Comparison of ENCODE assay signal across 9 mouse cellular contexts in genomic region chr17:33953310-33953709, GRCm38 (mm10). TPM values are rescaled to one million over a fixed set of nuclear protein-coding genes. Genes with fewer than 3 reads are reported as not detected.
DNase-seq lines count a peak whose midpoint lies in the region; ATAC-seq and TF ChIP-seq lines count a peak whose summit lies in the region.
"Had no signal": no experiment of that assay in that cellular context is flagged by ENCODE, and none has a peak within 500 bp of the region (broad histone marks: within the 10 kb centered on the region; RNA-seq: fewer than 3 reads in every experiment).

No protein-coding gene starts in this region.

- no peaks in the 10 kb centered on the region for H3K27me3 ChIP-seq in heart, embryonic 15.5 days
- H3K27me3 ChIP-seq in heart, adult 2 months (ENCODE audit: control insufficient read depth, insufficient read depth, low read length): no peaks in the 10 kb centered on the region
- H3K27me3 ChIP-seq in CH12.LX (replicated peaks): no peaks in the 10 kb centered on the region
- H3K27me3 ChIP-seq in embryonic facial prominence, embryonic 14.5 days (replicated peaks; ENCODE audit: control insufficient read depth, insufficient read depth, low read length): no peaks in the 10 kb centered on the region
- no peaks in the 10 kb centered on the region for H3K27me3 ChIP-seq in limb, embryonic 13.5 days
- H3K27me3 ChIP-seq: midbrain, embryonic 12.5 days had no signal

- in situ Hi-C loops in CH12.LX (cut with MboI; ENCODE audit: low pct_ligation_motif_present, low pct_unique_long_range_greater_than_20kb, low sequenced_read_pairs): no loop called here

- no peak for TF ChIP-seq RAD21 in CH12.LX (IDR thresholded peaks at IDR 0.05; ENCODE audit: low read depth, low read length)

- H3K79me2 ChIP-seq in heart, adult 2 months (replicated peaks; ENCODE audit: control insufficient read depth, insufficient read depth, low read length): no peaks in the 10 kb centered on the region
- H3K79me2 ChIP-seq in CH12.LX (replicated peaks; ENCODE audit: control insufficient read depth, extremely low read depth, insufficient read depth, poor library complexity, severe bottlenecking): peaks cover 29% of the 10 kb centered on the region

- H3K36me3 ChIP-seq in heart, embryonic 15.5 days: peaks cover 25% of the 10 kb centered on the region
- H3K36me3 ChIP-seq in heart, adult 2 months (ENCODE audit: control insufficient read depth, insufficient read depth, low read length): peaks cover 3% of the 10 kb centered on the region; the same call in 1 of the 2 replicates
- peaks cover 56 to 67% of the 10 kb centered on the region in 2 experiments for H3K36me3 ChIP-seq in CH12.LX (replicated peaks in 1 of 2; ENCODE audit: control insufficient read depth in 1 of 2, insufficient read depth in 1 of 2, low read length in 1 of 2)
- peaks cover 52% of the 10 kb centered on the region for H3K36me3 ChIP-seq in embryonic facial prominence, embryonic 14.5 days (ENCODE audit: control insufficient read depth, insufficient read depth, low read length)
- H3K36me3 ChIP-seq in limb, embryonic 13.5 days: peaks cover 57% of the 10 kb centered on the region

- H3K27ac ChIP-seq in heart, embryonic 15.5 days: no peak overlapping the region
- H3K27ac ChIP-seq in heart, adult 2 months: no peak overlapping the region
- H3K27ac ChIP-seq in CH12.LX (ENCODE audit: insufficient read depth, low read depth): no peak overlapping the region
- no peak overlapping the region for H3K27ac ChIP-seq in embryonic facial prominence, embryonic 14.5 days (replicated peaks; ENCODE audit: low read depth, low read length)
- H3K27ac ChIP-seq in limb, embryonic 13.5 days: no peak overlapping the region

- DNase-seq in heart, adult 2 months: no peak
- no peak for DNase-seq in CH12.LX (ENCODE audit: extremely low read depth)
- DNase-seq in embryonic facial prominence, embryonic 14.5 days (ENCODE audit: low spot score): no peak
- DNase-seq in embryo, embryonic 10 days (ENCODE audit: low spot score): no peak
- DNase-seq in c-Kit-positive CD71-positive TER-119-positive erythroid progenitor cells, embryonic 14.5 days (ENCODE audit: low spot score): no peak
- DNase-seq in thymus, postnatal 14 days: no peak

- intact Hi-C loops in heart, adult 2 months (cut with DNase I): no loop called here

- H3K4me3 ChIP-seq in heart, embryonic 15.5 days: no peak overlapping the region
- no peak overlapping the region for H3K4me3 ChIP-seq in heart, adult 2 months
- peak overlapping the region; percentile 13 to 91 (median 22) for H3K4me3 ChIP-seq in CH12.LX (replicated peaks in 1 of 3; ENCODE audit: low read depth in 2 of 3, low read length in 2 of 3, poor library complexity in 1 of 3)
- H3K4me3 ChIP-seq in embryonic facial prominence, embryonic 14.5 days (ENCODE audit: low read depth, low read length): peak overlapping the region; percentile 99; the same call in 1 of the 2 replicates
- H3K4me3 ChIP-seq in limb, embryonic 13.5 days: peak overlapping the region; percentile 93

- no peak for ATAC-seq in heart, embryonic 15.5 days (replicated peaks; ENCODE audit: insufficient number of reproducible peaks, insufficient read depth, low FRiP score, low read depth)
- ATAC-seq in embryonic facial prominence, embryonic 14.5 days (ENCODE audit: low read depth): no peak
- ATAC-seq in limb, embryonic 13.5 days (ENCODE audit: low FRiP score, low read depth): no peak

- H3K9ac ChIP-seq in heart, embryonic 15.5 days: no peak overlapping the region
- H3K9ac ChIP-seq in heart, adult 2 months (ENCODE audit: low read depth, low read length): no peak overlapping the region
- H3K9ac ChIP-seq in CH12.LX (ENCODE audit: insufficient read depth, low read depth): peak overlapping the region; percentile 37; the same call in 1 of the 2 replicates
- H3K9ac ChIP-seq in embryonic facial prominence, embryonic 14.5 days (ENCODE audit: low read depth, low read length): peak overlapping the region; percentile 98; the same call in 1 of the 2 replicates
- peak overlapping the region; percentile 99 for H3K9ac ChIP-seq in limb, embryonic 13.5 days

- dilution Hi-C loops in CH12.LX (cut with MboI; ENCODE audit: extremely low pct_ligation_motif_present, extremely low pct_unique_long_range_greater_than_20kb, low sequenced_read_pairs): no loop called here

- H3K4me1 ChIP-seq in heart, embryonic 15.5 days (replicated peaks): peaks cover 58% of the 10 kb centered on the region
- peaks cover 7% of the 10 kb centered on the region for H3K4me1 ChIP-seq in heart, adult 2 months (ENCODE audit: control insufficient read depth, insufficient read depth, low read length)
- H3K4me1 ChIP-seq in CH12.LX (ENCODE audit: control insufficient read depth in 1 of 2, insufficient read depth in 2 of 2): peaks cover 10 to 34% of the 10 kb centered on the region in 2 experiments
- peaks cover 30% of the 10 kb centered on the region for H3K4me1 ChIP-seq in embryonic facial prominence, embryonic 14.5 days (ENCODE audit: control insufficient read depth, insufficient read depth, low read length)
- peaks cover 63% of the 10 kb centered on the region for H3K4me1 ChIP-seq in limb, embryonic 13.5 days

- WGBS in heart, embryonic 15.5 days: 79% methylated on average over 3 of the region's 3 CpGs
- 71% methylated on average over 3 of the region's 3 CpGs for WGBS in heart, adult 2 months
- 82% methylated on average over 3 of the region's 3 CpGs for WGBS in embryonic facial prominence, embryonic 14.5 days
- 78% methylated on average over 3 of the region's 3 CpGs for WGBS in limb, embryonic 13.5 days

- H3K9me3 ChIP-seq in heart, embryonic 15.5 days (replicated peaks): no peaks in the 10 kb centered on the region
- no peaks in the 10 kb centered on the region for H3K9me3 ChIP-seq in CH12.LX (replicated peaks; ENCODE audit: low read length)
- no peaks in the 10 kb centered on the region for H3K9me3 ChIP-seq in embryonic facial prominence, embryonic 14.5 days (ENCODE audit: control insufficient read depth, low read length)
- no peaks in the 10 kb centered on the region for H3K9me3 ChIP-seq in limb, embryonic 13.5 days
- H3K9me3 ChIP-seq: midbrain, embryonic 12.5 days had no signal

- no peak for TF ChIP-seq POLR2A in heart, adult 2 months (IDR thresholded peaks at IDR 0.05; ENCODE audit: insufficient read depth, low read depth, low read length)
- TF ChIP-seq POLR2A in CH12.LX (IDR thresholded peaks at IDR 0.05; ENCODE audit: low read depth, low read length): no peak; the same call in none of the 2 replicates

- no peak for TF ChIP-seq EP300 in heart, adult 2 months (IDR thresholded peaks at IDR 0.05; ENCODE audit: insufficient read depth, low read depth, low read length)
- TF ChIP-seq EP300 in CH12.LX (IDR thresholded peaks at IDR 0.05; ENCODE audit: low read length): no peak

- no peak for TF ChIP-seq CTCF in heart, adult 2 months (IDR thresholded peaks at IDR 0.05)
- no peak for TF ChIP-seq CTCF in CH12.LX (conservative IDR thresholded peaks at IDR 0.05 in 1 of 2, IDR thresholded peaks at IDR 0.05 in 1 of 2; ENCODE audit: low read depth in 2 of 2, low read length in 2 of 2)

- H3K4me2 ChIP-seq in heart, embryonic 15.5 days: peak overlapping the region; percentile 72; the same call in 1 of the 2 replicates
- peak overlapping the region; percentile 52; the same call in 1 of the 2 replicates for H3K4me2 ChIP-seq in CH12.LX (ENCODE audit: insufficient read depth, low read depth, poor library complexity, severe bottlenecking)
- peak overlapping the region; percentile 80 for H3K4me2 ChIP-seq in embryonic facial prominence, embryonic 14.5 days (ENCODE audit: low read depth, low read length)
- peak overlapping the region; percentile 99 for H3K4me2 ChIP-seq in limb, embryonic 13.5 days (replicated peaks)

RNA-seq across cellular contexts. Expression of gene B3galt4, which starts 2.0 kb away (rescaled TPM):
- polyA plus RNA-seq in heart, embryonic 15.5 days (2015; fragmentation: Nextera tagmentation; extraction: Ambion mirVana): 5.1 and 6.5 TPM in 2 replicates
- 1 to 10 TPM; 1.8 to 1.9 TPM for total RNA-seq in heart, adult 2 months (2021)
- polyA plus RNA-seq in heart, adult 2 months (2012; rRNA removed): 2.4 and 3.4 TPM in 2 replicates
- total RNA-seq in CH12.LX (2012; rRNA removed) (3.7 and 4.5 TPM in 2 replicates), CH12.LX (2014; rRNA removed) (4.2 and 5.2 TPM in 2 replicates)
- polyA plus RNA-seq in CH12.LX (2012; ENCODE audit: insufficient read length, low read depth): 4.6 and 6.2 TPM in 2 replicates
- 4.4 and 5.7 TPM in 2 replicates for polyA plus RNA-seq in embryonic facial prominence, embryonic 14.5 days (2014; fragmentation: Nextera tagmentation; extraction: Ambion mirVana)
- 8.0 and 9.2 TPM in 2 replicates for polyA plus RNA-seq in limb, embryonic 13.5 days (2015; fragmentation: Nextera tagmentation; extraction: Ambion mirVana)

RNA-seq across cellular contexts. Expression of gene Vps52, which starts 2.3 kb away (rescaled TPM):
- 35.5 and 44.7 TPM in 2 replicates for polyA plus RNA-seq in heart, embryonic 15.5 days (2015; fragmentation: Nextera tagmentation; extraction: Ambion mirVana)
- total RNA-seq in heart, adult 2 months (2021): 10 to 100 TPM; 38.1 to 39.1 TPM
- 47.8 and 56.4 TPM in 2 replicates for polyA plus RNA-seq in heart, adult 2 months (2012; rRNA removed)
- total RNA-seq in CH12.LX (2012; rRNA removed): 38.2 and 39.9 TPM in 2 replicates
- total RNA-seq in CH12.LX (2014; rRNA removed): 34.3 and 40.6 TPM in 2 replicates
- polyA plus RNA-seq in CH12.LX (2012; ENCODE audit: insufficient read length, low read depth): 73.6 and 76.1 TPM in 2 replicates
- polyA plus RNA-seq in embryonic facial prominence, embryonic 14.5 days (2014; fragmentation: Nextera tagmentation; extraction: Ambion mirVana): 38.6 and 41.6 TPM in 2 replicates
- polyA plus RNA-seq in limb, embryonic 13.5 days (2015; fragmentation: Nextera tagmentation; extraction: Ambion mirVana): 46.8 and 49.4 TPM in 2 replicates

RNA-seq across cellular contexts. Expression of gene Rps18, which starts 2.5 kb away (rescaled TPM):
- polyA plus RNA-seq in heart, embryonic 15.5 days (2015; fragmentation: Nextera tagmentation; extraction: Ambion mirVana): 847 and 935 TPM in 2 replicates
- 100 to 1,000 TPM; 364 to 420 TPM for total RNA-seq in heart, adult 2 months (2021)
- 180 and 194 TPM in 2 replicates for polyA plus RNA-seq in heart, adult 2 months (2012; rRNA removed)
- total RNA-seq in CH12.LX (2012; rRNA removed): 302 and 359 TPM in 2 replicates
- total RNA-seq in CH12.LX (2014; rRNA removed): 205 and 246 TPM in 2 replicates
- polyA plus RNA-seq in CH12.LX (2012; ENCODE audit: insufficient read length, low read depth): 913 and 991 TPM in 2 replicates
- polyA plus RNA-seq in embryonic facial prominence, embryonic 14.5 days (2014; fragmentation: Nextera tagmentation; extraction: Ambion mirVana): 2,078 and 2,095 TPM in 2 replicates
- polyA plus RNA-seq in limb, embryonic 13.5 days (2015; fragmentation: Nextera tagmentation; extraction: Ambion mirVana): 1,649 and 1,723 TPM in 2 replicates

RNA-seq across cellular contexts. Expression of gene Wdr46, which starts 12.8 kb away (rescaled TPM):
- 16.3 and 24.1 TPM in 2 replicates for polyA plus RNA-seq in heart, embryonic 15.5 days (2015; fragmentation: Nextera tagmentation; extraction: Ambion mirVana)
- 10 to 100 TPM in 1 of 2 experiments, 1 to 10 TPM in 1; 8.8 to 10.0 TPM for total RNA-seq in heart, adult 2 months (2021)
- polyA plus RNA-seq in heart, adult 2 months (2012; rRNA removed): 8.7 and 9.1 TPM in 2 replicates
- total RNA-seq in CH12.LX (2012; rRNA removed): 49.7 and 64.5 TPM in 2 replicates
- total RNA-seq in CH12.LX (2014; rRNA removed): 36.8 and 39.8 TPM in 2 replicates
- polyA plus RNA-seq in CH12.LX (2012; ENCODE audit: insufficient read length, low read depth): 69.4 and 72.4 TPM in 2 replicates
- 15.4 and 20.2 TPM in 2 replicates for polyA plus RNA-seq in embryonic facial prominence, embryonic 14.5 days (2014; fragmentation: Nextera tagmentation; extraction: Ambion mirVana)
- 35.4 and 37.0 TPM in 2 replicates for polyA plus RNA-seq in limb, embryonic 13.5 days (2015; fragmentation: Nextera tagmentation; extraction: Ambion mirVana)

RNA-seq across cellular contexts. Expression of gene Pfdn6, which starts 13.2 kb away (rescaled TPM):
- polyA plus RNA-seq in heart, embryonic 15.5 days (2015; fragmentation: Nextera tagmentation; extraction: Ambion mirVana): 112 and 115 TPM in 2 replicates
- total RNA-seq in heart, adult 2 months (2021): 10 to 100 TPM; 77.7 to 81.0 TPM
- 28.0 and 29.6 TPM in 2 replicates for polyA plus RNA-seq in heart, adult 2 months (2012; rRNA removed)
- total RNA-seq in CH12.LX (2012; rRNA removed) (140 and 157 TPM in 2 replicates), CH12.LX (2014; rRNA removed) (92.3 and 109 TPM in 2 replicates)
- 109 and 149 TPM in 2 replicates for polyA plus RNA-seq in CH12.LX (2012; ENCODE audit: insufficient read length, low read depth)
- 122 and 124 TPM in 2 replicates for polyA plus RNA-seq in embryonic facial prominence, embryonic 14.5 days (2014; fragmentation: Nextera tagmentation; extraction: Ambion mirVana)
- 167 and 171 TPM in 2 replicates for polyA plus RNA-seq in limb, embryonic 13.5 days (2015; fragmentation: Nextera tagmentation; extraction: Ambion mirVana)

Comparison
In these comparisons a context has a peak if more than half of its experiments do, and no peak if none do; other contexts are left out.
1. H3K4me3 ChIP-seq: peak in CH12.LX (3 of 3), embryonic facial prominence, embryonic 14.5 days (single experiment) and limb, embryonic 13.5 days (single experiment); none in heart, embryonic 15.5 days (single experiment) and heart, adult 2 months (single experiment).
2. H3K9ac ChIP-seq: peak in CH12.LX (single experiment), embryonic facial prominence, embryonic 14.5 days (single experiment) and limb, embryonic 13.5 days (single experiment); none in heart, embryonic 15.5 days (single experiment) and heart, adult 2 months (single experiment).
3. Peak in every context shown above with its lines, with median percentiles within 50 percentile points of each other: H3K4me2 ChIP-seq.